Mouse (Mus musculus) erythroblast, embryonic 14.5 days (primary cell): ENCODE measurements around the gene Slc38a9.

Experiments used
- GATA1 ChIP-seq: IDR thresholded peaks from 2 replicates; pipeline ENCODE4 v1.6.1; 2012; ENCODE audit warnings: low read length, inconsistent platforms, mixed read lengths
- TAL1 ChIP-seq: IDR thresholded peaks from 3 replicates; pipeline ENCODE4 v1.6.1; 2012; ENCODE audit warnings: low read length, inconsistent platforms, mixed read lengths

GRCm38 (mm10) chr13:112645529-112646186 lies 14.9 kb upstream of the Slc38a9 start:
- TF ChIP-seq GATA1 (no peak), TAL1 (peak; percentile 16; the same call in 1 of the 3 replicates)
